Mouse (Mus musculus) layer of hippocampus, adult 9-10 months (tissue): ENCODE measurements around the gene Gm5416.
"Not testable (repeated sequence)": the region's sequence is repeated elsewhere in the genome, so short reads cannot be mapped to it uniquely, and the experiment has no call there.

Experiments used
- DNase-seq: peaks from one replicate; pipeline ENCODE4 v3.0.0; 2022; ENCODE audit warnings: low spot score

Gene Gm5416

DNA sequence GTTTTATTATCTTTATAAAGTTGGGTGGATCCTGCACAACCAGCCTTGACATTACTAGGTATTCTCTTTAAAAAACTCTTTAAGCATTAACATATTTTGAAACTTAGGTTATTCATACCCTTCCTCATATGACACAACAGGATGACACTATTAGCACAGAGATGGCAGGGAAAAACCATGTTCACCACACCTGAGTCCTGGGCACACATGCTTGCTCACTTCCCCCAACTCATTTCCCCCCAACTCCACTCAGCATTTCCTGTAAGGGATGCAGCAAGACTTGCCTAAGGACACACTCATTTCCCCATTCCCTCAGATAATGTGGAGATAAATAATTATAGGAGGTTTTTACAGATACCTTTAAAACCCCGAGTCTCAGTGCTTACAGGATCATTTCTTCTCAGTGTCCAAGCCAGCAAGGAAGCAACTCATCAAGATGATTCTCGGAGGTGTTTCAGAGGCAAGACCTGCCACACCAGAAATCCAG is at the start of gene Gm5416:
Gene Gm5416, plus strand, starts transcription at position 437 of the 487 bp plus-strand sequence.
- DNase-seq: no peak

GRCm38 (mm10) chr16:36167841-36168240 is 42.4 kb upstream of the Gm5416 start:
- DNase-seq: not testable (repeated sequence)

- DNase-seq: no peak
These were observed 34.1 kb upstream of the Gm5416 start for GRCm38 (mm10) chr16:36176108-36176507.

DNA sequence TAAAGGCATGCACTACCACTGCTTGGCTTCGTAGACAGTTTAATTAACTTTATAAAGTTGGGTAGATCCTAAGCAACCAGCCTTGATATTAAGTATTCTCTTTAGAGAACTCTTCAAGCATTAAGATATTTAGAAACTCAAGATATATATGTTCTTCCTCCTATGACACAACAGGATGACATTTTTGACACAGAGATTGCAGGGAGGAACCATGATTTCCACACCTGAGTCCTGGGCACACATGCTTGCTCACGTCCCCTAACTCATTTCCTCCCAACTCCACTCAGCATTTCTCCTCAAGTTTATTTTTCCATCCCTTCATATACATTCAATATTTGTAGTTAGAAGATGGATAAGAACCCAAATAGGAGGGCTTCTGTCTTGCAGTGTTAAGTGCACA is 30.3 kb upstream of the Gm5416 start:
- no peak for DNase-seq

- DNase-seq: not testable (repeated sequence)
These were observed 26.3 kb upstream of the Gm5416 start, which contains the start of gene Gm5483 for GRCm38 (mm10) chr16:36183912-36184311. Gm5483 (plus strand) TSS chr16:36184212.

DNA sequence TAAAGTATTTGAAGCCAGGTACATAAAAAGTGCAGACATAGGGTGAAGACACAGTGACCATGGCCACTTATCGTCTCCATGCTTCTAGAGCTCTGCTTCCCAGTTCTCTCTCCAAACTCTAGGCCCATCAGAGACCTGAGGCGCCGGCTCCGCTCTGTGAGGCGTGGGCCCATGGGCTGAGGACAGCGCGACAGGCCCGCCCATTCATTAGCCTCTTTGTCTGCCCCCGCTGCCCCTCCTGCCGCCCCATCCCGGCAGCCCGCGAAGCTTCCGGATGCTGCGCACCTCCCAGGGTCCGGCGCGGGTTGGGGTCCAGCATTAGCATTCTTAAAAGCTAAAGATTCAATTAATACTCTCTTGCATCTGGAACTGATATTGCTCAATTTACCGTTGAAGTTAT is 11.0 kb upstream of the Gm5416 start:
- DNase-seq: no peak

- no peak for DNase-seq
These were observed 6.4 kb upstream of the Gm5416 start for GRCm38 (mm10) chr16:36203846-36204245.

- DNase-seq: not testable (repeated sequence)
These were observed 4.5 kb upstream of the Gm5416 start for GRCm38 (mm10) chr16:36205684-36206083.

- DNase-seq: not testable (repeated sequence)
These were observed 11.0 kb downstream of the Gm5416 start, which contains the start of gene 2010005H15Rik for GRCm38 (mm10) chr16:36221168-36221567. 2010005H15Rik (plus strand) TSS chr16:36221468.

DNA sequence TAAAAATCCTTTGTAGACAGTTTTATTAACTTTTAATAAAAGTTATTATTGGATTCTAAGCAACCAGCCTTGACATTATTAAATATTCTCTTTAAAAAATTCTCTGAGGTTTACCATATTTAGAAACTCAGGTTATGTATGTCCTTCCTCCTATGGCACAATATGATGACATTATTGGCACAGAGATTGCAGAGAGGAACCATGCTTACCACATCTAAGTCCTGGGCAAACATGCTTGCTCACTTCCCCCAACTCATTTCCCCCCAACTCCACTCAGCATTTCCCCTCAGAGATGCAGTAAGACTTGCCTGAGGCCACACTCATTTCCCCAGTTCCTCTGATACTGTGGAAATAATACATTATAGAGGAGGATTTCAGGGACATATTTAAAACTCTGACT is 50.4 kb downstream of the Gm5416 start:
- not testable (repeated sequence) for DNase-seq
